Mouse (Mus musculus) kidney, adult 9 months (tissue): ENCODE measurements around the gene Grin2c.
A peak's percentile ranks its signal among the peaks of the same experiment; 100 is the strongest.

Experiments used
- DNase-seq: peaks from one replicate; pipeline ENCODE4 v3.0.0; 2022

Grin2c gene

GRCm38 (mm10) chr11:115229021-115229930 is 37.8 kb downstream of the Grin2c start:
- DNase-seq = no peak

- DNase-seq = no peak
Measured at GRCm38 (mm10) chr11:115228430-115228829, 38.6 kb downstream of the Grin2c start.

DNA sequence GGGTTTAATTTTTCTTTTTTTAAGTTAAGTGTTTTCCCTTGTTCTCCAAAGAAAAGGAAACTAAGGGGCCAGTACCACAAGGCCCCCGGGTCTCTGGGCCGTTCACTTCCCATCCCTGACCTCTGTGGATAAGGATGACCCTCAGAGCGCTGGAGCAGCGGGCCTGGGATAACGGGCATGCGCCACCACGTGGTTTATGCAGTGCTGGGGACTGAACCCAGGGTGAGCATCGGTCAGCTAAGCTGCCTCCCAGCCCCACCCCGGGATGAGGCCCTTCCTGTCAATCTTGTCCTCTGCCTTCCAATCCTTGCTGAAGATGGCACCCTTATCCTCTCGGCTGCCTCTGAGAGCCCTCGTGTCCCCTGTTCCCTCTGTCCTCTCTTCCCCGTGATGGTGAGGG is 39.4 kb downstream of the Grin2c start:
- DNase-seq = no peak

DNA sequence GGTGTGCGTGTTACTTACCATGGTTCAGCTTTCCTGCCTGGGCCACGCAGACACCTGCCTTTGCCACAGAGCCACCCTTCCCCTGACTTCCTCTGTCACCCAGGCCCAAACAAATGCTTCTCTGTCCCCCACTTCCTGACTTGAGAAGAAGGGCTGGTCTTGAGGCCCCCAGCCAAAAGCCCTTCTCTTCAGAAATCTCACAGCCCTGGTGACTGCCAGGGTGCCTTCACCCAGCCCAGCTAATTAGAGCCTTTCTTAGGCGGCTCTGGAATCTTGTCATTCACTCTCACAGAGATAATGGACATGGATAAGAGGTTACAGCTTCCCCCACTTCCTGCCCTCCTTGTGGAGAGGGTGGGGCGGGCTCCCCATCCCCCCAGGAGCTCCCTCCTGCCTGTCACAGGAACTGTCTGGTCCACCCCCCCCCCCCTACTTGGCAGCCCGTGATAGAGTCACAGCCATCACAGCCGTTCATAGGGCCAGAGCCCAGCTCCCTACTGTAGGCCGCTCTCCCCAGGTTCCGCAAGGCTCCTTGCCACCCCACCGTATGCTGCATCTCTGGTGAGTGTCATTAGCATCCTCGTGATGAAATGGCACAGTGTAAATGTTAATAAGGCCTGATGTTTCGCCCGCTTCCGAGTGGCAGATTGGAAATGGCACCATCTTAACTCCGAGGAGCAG is 40.1 kb downstream of the Grin2c start:
- no peak for DNase-seq

DNA sequence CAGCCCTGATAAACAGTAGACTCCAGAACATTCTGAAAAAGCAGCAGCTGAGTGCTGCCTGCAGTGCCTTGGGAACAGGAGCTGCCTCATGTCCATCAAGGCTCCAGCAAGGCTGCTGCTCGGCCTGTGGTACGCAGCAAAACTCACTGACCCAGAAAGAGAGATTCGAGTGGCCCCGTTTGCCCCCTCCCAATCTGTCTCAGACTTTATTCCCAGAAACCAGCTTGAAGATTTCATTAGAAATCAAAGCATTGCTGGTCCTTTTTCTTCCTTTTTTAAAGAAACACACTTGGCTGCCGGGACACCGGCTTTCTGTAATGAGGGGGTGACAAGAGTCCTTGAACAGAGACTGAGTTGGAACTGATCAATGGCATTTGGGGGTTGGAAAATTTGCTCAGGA is 41.7 kb downstream of the Grin2c start:
- DNase-seq = no peak

DNA sequence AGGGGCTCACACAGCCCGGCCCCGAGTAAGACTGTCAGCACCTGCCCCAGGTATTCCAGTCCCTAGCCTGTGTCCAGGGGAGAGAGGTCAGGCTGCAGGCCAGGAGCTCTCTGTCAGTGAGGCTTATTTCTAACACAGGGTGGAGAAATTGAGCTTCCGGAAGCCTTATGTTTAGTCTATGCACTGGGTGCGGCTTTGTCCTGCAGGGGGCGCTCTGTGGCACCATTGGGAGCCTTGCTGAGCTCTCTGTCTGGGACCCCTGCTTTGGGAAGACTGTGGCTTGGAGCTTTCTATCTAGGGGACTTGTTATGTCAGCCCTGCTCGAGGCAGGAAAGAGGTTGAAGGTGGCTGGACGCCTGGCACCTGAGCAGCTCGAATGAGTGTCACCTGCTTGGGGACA is 42.2 kb downstream of the Grin2c start:
- peak; percentile 36 for DNase-seq

DNA sequence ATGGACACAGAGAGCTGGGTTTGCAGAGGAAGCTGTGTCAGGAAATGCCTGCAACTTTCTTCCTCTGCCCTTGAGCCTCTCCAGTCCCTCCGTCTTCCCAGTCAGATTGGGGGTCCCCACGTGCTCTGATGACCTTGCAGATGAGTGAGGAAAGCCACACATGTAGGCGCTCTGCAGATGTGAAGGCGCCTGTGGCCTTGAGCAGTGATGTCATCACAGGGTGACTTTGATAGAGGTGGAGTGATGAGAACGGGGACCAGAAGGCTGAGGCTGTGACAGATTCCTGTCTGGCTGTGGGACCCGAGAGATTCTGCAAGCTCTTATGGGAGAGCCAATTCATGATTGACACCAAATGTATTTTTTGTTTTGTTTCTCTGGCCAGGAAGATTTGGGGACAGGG is 43.2 kb downstream of the Grin2c start:
- no peak for DNase-seq

- no peak for DNase-seq
Measured at GRCm38 (mm10) chr11:115223451-115223850, 43.6 kb downstream of the Grin2c start.

GRCm38 (mm10) chr11:115222570-115222969 is 44.5 kb downstream of the Grin2c start:
- no peak for DNase-seq

DNA sequence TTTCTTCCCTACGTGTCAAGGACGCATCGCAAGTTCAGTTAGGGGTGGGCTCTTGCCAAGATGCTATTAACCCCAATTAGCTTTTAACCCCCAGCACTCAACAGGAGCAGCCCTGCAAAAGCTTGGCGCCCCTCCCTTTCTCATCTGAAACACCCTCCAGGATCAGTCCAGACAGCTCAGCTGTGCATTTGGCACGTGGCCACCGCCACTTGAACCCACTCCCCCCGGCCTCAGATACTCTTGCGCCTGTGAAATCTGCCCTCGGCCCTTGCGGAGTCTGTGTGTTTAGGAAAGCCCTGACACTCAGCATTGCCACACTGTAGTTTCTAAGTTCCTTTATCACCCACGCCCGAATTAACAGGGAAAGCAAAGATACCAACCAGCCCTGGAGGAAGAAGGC is 45.0 kb downstream of the Grin2c start:
- DNase-seq = no peak

GRCm38 (mm10) chr11:115219685-115220084 is 47.4 kb downstream of the Grin2c start:
- no peak for DNase-seq

GRCm38 (mm10) chr11:115219263-115219662 is 47.8 kb downstream of the Grin2c start:
- peak; percentile 48 for DNase-seq

DNA sequence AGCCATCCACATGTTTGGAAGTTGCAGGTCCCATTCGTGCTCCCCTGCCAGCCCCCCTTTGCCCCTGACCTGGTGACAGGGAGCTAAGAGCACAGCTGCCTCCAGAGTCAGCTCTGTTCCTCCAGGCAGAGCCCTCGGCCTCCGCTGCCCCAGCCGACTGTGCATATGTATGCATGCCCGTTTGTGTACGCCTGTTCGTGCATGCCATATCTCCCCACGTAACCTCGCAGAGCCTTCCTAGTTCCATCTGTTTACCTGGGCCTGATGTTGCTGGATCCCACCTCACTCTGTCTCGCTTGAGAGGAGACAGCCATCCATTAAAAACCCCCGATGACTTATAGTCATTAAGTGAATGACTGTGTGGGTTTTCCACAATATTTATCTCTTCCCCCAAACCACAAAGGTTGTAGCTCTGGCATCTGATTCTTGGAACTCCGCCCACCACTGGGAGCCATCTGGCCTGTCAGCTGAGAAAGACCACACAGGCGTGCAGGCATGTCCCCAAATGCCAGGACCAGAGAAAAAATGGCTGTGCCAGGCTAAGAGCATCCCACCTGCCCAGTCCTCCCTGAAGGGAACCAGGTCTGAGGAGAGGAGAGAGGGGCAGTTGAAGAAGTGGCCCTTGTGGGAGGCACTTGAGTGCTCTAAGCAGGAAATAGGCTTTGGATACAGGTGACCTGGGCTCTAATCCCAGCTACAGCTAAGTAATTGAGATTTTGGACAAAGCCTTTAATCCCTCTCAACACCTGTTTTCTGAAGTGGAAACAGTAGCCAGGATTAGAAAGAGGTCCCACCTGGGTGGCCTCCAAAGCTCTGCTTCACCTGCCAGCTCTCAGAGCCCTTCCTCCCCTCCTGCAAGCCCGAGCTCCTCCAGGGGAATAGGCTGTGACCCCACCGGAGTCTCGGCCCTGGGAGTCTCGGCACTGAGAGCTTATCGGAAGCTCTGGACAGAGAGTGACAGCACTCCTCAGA is 49.3 kb downstream of the Grin2c start:
- DNase-seq = no peak

GRCm38 (mm10) chr11:115215123-115215522 is 51.9 kb downstream of the Grin2c start:
- DNase-seq = no peak

DNA sequence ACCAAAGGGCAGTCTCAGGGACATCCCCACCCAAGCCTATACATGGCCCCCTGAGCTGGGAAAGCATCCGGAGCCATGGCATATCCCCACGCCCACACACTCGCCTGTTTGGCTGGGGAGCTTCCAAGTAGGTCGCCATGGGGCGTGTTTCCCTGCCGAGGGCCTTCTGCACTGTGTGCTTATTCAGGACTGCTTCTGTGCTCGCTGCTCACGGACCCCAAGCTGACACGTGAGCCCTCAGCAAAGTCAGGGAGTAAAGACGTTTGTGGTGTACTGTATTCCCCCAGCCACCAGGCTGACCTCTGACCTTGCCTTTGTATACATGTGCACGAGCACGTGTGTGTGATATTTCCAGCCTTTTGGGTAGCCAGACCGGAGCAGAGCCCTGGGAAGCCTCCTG is 54.9 kb downstream of the Grin2c start:
- DNase-seq = no peak

DNA sequence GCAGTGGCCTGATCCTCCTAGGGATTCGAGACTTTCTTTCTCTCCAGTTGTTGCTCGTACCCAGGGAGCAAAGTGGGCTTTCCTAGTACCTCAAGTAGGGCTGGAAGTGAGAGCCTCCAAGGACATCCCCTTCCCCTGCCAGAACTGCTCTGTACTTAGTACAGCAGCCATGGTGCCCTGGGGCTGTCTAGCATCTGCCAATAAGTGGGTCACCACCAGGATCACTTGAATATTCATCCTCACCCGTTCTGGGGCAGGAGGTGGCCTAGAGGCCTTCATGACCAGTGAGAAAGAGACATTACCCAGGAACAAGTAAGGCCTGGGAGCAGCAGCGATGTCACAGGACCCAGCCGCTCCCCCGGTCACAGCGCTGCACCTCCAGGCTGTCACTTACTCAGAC is 57.1 kb downstream of the Grin2c start:
- no peak for DNase-seq

DNA sequence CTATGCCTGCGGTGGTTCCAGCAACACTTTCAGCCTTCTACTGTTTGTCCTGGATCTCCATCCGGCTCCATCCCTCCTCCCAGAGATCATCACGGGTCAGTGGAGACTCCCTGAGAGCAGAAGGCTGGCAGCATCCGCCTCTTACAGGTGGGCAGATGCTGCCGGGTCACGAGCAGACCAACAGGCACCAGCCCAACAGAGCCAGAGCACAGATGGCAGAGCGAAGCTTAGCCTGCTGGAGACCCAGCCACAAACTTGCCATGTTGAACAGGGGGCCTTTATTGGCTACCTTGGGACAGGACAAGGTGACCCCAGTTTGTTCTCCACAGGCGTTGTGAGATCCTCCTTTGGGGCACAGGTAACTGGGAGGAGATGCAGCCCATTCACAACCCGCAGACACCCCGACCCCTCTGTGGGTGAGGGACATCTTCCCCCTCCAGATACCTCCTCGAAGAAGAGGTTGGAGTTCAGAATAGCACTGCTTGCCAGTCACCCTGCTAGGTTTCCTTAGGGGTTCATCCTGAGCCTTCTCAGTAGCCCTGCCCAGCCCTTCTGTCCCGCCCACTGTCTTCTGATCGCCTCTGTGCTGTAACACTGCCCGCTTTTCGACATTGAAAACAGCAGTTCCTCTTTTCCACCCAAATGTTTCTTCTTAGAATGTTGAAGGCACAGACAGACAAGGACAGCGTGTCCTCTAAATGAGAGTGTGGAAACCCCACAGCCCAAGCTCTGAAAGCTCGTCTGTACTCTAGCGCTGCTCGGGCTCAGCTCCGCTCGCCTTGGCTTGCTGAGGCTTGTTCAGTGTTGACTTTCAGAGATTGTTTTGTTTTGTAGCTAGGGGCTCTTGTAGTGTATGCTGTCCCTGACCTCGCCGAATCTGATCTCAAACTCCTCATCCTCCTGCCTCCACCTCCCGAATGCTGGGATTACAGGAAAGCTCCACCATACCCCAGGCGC is 58.0 kb downstream of the Grin2c start:
- DNase-seq = no peak

DNA sequence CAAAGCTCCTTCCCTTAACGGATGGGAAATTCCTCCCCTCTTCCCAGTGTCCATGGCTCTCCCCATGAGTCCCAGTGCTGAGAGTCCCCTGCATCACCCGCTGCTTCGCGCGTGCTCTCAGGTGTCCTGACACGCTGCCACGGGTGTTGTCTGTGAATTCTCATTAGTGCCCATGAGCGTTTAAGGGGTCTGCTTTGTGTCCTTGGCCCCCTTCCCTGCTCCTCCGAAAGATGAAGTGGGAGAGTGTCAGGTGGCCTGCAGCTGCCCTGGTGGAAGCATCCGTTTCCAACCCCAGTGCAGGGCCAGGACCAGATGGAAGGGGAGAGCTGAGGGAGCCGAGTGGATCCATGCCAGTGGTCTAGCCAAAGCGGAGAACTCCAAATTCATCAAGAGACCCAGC is 58.9 kb downstream of the Grin2c start:
- DNase-seq = no peak

- no peak for DNase-seq
Measured at GRCm38 (mm10) chr11:115202756-115203155, 64.3 kb downstream of the Grin2c start.

GRCm38 (mm10) chr11:115202316-115202715 is 64.7 kb downstream of the Grin2c start:
- DNase-seq = peak; percentile 80

DNA sequence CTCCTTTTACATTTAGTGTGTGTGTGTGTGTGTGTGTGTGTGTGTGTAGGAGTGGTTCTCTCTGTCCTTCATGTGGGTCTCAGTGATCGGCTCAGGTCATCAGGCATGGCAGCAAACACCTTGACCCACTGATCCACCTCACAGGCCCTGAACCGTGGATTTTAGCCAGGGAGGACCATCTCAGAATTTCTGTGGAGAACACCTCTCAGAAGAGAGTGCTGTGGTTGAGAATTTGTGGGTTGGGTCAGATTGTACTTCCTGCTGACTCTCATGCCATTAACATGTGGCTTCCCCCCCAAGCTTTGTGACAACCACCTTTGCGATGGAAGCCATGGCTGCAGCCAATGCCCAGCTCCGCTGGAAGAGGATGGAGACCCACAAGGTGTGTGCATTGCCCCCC is 66.5 kb downstream of the Grin2c start:
- no peak for DNase-seq
